Mouse (Mus musculus) left cerebral cortex, postnatal 10 days (tissue): ENCODE results near the gene Rps6ka4. TPM values are rescaled to one million over a fixed set of nuclear protein-coding genes. Genes with fewer than 3 reads are reported as not detected.

Source experiments
- DNase-seq, 2 experiments: peaks; one replicate each; pipeline ENCODE4 v3.0.0; 2021 to 2022; ENCODE audit warnings: low spot score in 2 of 2, mixed read lengths in 1 of 2; ENCODE audit errors: extremely low spot score in 1 of 2
- intact Hi-C: fragments of 180-260 bp; cut with DNase I; formaldehyde crosslinking; loops from one replicate; pipeline ENCODE4 v1.15.1; 2025
- total RNA-seq, 2 experiments: library from RNA; stranded (reverse); gene quantifications; 2 replicates each; pipeline ENCODE4 v1.2.3; 2021

The Rps6ka4 gene
- total RNA-seq, 2 experiments from 2014 or later = 25.7 to 31.1 TPM

DNA sequence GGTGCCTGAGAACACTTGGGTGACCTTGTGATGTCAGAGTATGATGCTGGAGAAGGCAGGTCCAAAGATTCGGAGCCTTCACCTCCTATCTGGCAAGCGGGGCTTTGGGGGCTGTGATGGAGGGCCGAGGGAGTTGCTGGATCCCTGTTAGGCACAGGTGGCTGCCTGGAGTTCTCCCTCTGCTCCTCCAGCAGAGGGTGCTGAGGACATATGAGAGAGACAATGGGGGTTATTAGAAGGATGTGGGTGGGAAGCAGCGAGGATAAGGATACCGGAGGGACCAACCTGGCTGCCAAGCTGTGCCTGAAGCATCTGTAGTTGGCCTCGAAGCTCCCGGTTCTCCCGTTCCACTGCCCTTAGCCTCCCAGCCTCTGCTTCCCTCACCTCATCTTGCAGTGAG, 13.5 kb upstream of the Rps6ka4 start:
- intact Hi-C loops = loop anchor here (5.0 kb wide), 1 partner anchor 362 kb away; no protein-coding TSS in a partner anchor
- peak in 1 of 2 experiments; percentile 22 for DNase-seq

DNA sequence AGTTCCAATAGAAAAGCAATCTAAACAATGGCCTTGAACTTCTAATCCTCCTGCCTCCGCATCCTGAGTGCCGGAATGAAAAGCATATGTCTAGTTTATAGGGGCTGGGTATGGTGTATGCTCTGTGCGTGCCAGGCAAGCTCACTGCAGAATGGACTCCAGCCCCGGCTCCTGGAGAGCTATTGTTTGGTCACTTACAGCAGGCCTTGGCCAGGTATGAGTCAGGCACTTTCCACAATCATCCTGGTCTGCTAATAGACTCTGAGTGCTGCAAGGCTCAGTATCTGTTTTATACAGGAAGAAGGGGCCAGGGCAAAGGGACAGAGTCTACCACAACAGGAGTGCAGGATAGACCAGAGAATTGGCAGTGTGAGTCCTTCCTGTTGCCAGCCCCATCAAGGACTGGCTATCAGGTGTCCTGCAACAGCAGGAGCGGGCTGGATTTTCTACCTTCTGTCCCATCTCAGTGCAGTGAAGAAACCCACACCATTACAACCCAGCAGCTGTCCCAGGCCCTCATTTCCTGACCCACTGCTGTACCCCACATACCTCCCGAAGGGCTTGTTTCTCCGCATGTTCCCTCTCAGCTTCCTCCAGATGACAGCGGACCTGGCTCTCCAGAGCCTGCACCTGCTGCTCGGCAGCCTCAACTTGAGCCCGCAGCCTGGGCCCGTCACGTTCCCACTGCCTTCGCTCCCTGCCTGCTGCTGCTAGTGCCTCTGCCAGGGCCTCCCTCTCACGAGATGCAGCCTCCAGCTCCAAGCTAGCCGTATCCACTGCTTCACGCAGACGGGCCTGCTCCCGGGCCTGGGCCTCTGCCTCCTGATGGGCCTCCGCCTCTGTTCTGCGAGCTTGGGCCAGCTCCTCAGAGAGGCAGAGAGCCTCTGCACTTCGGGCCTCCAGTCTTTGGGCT, 12.2 kb upstream of the Rps6ka4 start:
- intact Hi-C loops = loop anchor here (5.0 kb wide), 1 partner anchor 360 kb away; no protein-coding TSS in a partner anchor
- DNase-seq = peak in 1 of 2 experiments; percentile 30

GRCm38 (mm10) chr19:6851497-6851896, 11.1 kb upstream of the Rps6ka4 start:
- peak in 1 of 2 experiments; percentile 7 for DNase-seq
- intact Hi-C loops = loop anchor here (5.0 kb wide), 1 partner anchor 359 kb away; no protein-coding TSS in a partner anchor

- DNase-seq = peak in 1 of 2 experiments; percentile 25
- intact Hi-C loops = loop anchor here (5.0 kb wide), 1 partner anchor 357 kb away; no protein-coding TSS in a partner anchor
Observed at GRCm38 (mm10) chr19:6849506-6850068, 9.2 kb upstream of the Rps6ka4 start.

DNA sequence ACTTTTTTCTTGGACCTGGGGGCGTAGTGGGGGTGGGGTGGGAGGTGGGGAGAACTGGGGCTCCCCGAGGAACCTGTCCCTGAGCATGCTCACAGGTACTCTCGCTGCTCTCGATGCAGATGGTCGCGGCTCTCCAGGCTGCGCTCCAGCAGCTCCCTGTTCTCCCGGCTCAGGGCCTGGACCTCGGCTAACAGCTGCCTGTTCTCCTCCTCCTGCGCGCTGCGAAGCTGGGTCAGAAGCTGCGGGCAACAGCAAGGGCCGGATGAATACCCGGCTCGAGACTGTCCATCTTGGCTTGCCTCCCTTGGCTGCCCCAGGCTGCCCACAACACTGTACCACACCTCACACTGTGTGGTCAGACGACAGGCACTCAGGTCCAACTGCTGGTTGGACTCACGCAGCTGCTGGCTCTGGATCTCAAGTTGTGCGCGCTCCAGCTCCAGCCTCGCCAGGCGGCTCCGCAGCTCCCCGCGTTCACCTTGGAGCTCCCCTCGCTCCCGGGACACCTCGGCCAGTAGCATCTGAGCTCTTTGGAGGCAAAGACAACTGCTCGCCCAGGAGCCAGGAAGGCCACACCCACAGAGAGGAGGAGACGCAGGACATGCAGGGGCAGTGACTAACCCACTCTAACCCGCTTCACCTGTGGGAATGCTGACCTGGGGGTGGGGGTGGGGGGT, 7.5 kb upstream of the Rps6ka4 start:
- peak in 1 of 2 experiments; percentile 34 for DNase-seq
- intact Hi-C loops = no loop called here

DNA sequence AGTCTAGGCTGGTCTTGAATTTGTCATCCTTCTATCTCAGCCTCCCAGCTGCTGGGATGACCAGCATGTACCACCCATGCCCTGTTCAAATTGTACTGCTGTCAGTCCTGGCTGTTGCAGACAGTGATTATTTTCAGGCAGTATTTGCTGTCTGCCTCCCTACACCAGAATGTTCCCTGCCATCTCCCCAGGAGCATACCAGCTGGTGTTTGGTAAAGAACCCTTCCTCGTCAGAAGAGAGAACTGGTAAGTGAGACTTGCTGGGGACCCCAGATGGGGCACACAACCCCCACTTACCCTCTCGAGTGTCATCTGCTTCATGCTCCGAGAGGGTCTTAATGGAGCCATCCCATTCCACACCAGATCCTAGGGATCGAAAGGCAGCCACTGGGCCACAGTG, 5.6 kb upstream of the Rps6ka4 start:
- intact Hi-C loops = no loop called here
- peak in 1 of 2 experiments; percentile 10 for DNase-seq

GRCm38 (mm10) chr19:6842353-6842752, 1.9 kb upstream of the Rps6ka4 start:
- no peak for DNase-seq
- intact Hi-C loops = no loop called here

DNA sequence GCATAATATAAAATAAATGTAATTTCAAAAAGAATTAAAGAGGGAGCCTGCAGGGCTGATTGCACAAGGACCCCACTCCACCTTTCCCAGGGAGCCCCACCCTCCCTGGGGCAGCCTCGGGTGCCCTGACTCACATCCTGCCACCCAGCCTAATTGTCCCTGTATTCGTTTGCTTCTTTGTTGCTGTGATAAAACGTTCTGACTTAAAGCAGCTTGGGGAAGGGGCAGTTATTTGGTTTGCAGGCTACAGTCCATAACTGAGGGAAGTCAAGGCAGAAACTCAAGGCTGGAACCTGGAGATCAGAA, 809 bp upstream of the Rps6ka4 start:
- intact Hi-C loops = no loop called here

DNA sequence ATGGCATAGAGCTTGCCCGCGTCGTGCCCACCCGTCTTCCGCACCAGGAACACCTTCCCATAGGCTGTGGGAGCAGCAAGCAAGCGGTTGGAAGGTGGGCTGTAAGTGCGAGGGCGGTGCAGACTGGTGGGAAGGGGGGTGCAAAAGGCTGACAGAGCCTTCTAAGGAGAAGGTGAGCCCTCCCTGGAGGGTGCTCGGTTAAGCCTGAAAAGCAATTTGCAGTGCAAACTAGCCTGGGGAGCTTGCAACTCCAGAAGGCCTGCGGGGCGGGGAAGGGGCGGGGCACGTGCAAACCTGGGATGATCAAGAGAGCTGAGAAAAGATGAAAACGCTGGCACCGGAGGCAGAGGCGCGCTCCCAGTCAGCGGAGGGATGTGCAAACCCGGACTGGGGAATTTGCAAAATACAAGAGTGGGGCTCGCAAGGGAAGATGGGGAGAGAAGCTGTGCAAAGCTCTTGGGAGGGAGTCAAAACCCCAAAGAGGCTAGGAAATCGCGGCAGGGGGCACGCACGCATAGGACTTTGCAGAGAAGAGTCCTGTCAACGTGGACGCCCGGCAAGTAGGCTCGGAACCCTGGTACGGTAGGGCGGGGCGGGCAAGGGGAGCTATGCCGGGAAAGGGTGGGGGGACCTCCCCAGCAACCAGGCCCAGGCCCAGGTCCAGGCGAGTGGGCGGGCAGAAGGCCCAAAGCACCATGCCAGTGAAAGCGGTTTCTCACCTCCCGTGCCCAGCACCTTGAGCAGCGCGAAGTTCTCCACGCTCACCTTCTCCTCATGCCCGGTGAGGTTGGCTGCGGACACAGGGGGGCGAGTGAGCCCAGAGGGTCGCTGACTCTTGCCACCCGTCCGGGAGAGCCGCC, 591 bp downstream of the Rps6ka4 start:
- intact Hi-C loops = no loop called here
- DNase-seq = peak; percentile 40 to 71

More for the DNA sequence above, 809 bp upstream of the Rps6ka4 start:
- DNase-seq = no peak

GRCm38 (mm10) chr19:6832363-6832762, 8.1 kb downstream of the Rps6ka4 start:
- intact Hi-C loops = no loop called here
- DNase-seq = no peak

DNA sequence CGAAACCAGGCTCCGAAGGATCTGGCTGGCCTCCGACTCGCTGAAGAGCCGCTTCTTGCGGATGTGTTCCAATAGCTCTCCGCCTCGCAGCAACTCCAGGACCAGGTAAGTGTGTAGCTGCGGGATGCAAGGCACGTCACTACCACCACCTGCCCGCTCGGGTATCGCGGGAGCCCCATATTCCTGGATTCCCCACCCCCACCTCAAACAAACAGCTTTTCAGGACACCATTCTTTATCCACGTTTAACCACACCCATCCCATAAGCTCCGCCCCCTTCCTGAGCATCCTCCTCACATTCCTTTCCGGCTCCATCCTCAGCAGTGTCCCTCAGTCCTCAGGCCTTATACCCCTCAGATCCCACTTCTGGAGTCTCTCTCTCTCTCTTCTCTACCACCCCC, 9.1 kb downstream of the Rps6ka4 start:
- no peak for DNase-seq
- intact Hi-C loops = no loop called here

- no peak for DNase-seq
Observed at GRCm38 (mm10) chr19:6830556-6831316, 9.7 kb downstream of the Rps6ka4 start.

DNA sequence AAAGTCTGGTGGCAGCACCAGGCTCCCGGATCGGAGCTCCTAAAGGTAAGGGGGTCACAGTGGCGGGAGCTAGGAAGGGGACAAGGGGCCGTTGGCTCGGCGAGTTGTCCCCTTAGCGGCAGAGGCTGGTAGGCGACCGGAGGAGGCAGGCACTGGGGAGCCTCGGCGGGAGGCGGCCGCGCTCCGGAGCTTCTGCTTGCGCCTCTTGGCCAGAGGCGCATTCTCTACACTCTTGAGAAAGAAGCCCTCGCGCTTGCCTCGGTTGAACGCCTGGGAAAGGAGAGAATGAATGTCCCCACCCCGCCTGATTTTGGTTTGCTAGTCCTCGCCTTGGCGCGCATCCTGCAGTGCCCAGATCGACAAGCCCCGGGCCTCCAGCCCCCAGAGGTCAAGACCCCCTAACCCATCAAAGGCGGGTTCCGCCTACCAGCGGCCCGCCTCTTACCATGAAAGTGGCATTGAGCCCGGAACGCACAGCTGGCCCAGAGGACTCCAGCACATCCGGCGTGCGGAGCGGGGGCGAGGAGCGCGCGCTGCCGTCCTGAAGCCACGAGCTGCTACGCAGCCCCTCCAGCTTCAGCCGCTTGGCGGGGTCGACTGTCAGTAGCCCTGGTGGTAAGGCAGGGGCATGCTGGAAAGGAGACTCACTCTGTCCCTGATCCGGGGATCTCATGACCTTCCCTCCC, 10.4 kb downstream of the Rps6ka4 start:
- intact Hi-C loops = no loop called here
- peak in 1 of 2 experiments; percentile 66 for DNase-seq

More at GRCm38 (mm10) chr19:6830556-6831316, 9.7 kb downstream of the Rps6ka4 start:
- intact Hi-C loops = no loop called here

DNA sequence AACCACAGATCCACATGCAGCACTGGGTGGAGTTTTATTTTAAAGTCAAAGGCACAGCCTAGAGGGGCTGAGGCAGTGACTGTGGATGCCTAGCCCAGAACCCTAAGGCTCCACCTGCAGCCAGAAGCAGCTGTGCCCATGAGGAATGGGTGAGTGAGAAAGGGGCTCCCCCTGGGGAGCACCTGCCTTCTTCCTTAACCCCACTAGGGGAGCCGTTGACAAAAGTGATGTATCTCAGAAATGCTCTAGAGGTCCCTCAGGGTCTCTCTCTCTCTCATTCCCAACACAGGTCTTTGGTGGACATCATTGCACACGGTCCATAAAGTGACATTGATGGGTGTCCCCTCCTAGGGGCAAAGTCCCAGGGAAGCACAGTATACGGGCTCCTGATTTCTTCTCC, 11.4 kb downstream of the Rps6ka4 start:
- intact Hi-C loops = no loop called here
- DNase-seq = no peak

DNA sequence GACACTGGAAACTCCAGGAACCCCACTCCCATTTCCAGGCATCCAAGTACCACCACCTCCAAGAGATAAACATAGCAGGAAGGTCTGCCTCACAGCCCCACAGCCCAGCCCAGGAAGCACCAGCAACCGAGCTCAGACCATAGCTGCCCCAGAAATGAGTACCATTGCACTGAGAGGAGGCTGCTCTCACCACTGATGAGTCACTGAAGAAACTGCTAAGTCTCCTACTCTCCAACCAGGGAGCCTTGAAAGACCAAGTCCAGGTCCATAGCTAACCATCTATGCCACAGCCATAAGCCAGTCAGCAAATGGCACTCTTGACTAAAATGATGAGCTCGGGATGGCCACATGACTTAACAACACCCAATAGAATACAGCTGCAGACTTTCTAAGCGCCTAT, 13.8 kb downstream of the Rps6ka4 start:
- DNase-seq = no peak

DNA sequence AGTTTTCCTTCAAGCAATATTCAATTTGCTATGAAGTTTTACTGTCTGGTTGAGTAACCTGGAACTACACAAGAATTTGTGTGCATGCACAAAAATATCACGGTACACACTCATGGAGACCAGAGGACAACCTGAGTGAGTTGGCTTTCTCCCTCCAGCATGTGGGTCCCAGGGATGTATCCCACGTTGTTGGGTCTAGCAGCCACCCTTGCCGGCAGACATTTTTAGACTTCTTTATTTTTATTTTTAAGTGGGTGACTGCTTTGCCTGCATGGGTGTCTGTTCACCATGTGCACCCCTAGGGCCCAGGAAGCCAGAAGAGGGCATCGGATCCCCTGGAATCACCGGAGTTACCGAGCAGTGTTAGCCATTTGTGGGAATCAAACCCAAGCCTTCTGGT, 15.1 kb downstream of the Rps6ka4 start:
- DNase-seq = no peak
- intact Hi-C loops = no loop called here

More for the DNA sequence above, 13.8 kb downstream of the Rps6ka4 start:
- intact Hi-C loops = no loop called here

DNA sequence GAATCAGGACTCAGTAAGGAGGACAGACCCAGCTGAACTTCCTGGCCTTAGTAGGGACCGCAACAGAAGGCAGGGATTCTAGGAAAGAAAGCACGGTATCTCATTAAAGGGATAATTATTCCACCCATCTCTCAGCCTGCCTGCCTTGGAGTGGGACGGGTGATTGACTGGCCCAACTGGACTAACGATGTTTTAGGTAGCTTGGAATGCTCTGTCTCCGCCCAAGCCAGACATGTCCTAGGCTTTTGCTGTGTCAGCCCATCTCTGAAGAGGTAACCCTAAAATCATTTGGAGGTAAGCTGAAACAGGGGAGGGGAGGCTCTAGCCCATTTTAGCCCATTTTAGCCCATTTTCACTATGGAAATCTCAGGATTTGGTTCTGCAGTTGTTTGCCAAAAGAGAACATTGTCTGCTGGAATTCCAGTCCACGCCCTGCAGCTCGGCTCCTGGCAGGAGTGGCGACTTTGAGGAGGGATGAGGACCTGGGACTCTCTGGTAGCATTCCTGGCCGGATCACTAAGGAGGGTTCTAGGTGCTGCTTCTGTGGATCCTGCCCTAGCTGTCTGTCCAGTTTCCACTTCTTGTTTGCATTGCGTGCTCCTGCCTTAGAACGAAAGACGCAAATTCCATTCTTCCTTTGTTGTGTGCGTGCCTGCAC, 19.8 kb downstream of the Rps6ka4 start:
- no peak for DNase-seq
- intact Hi-C loops = no loop called here
